Mouse (Mus musculus): ENCODE data around the gene Shcbp1l.
"Not testable (repeated sequence)": the region's sequence is repeated elsewhere in the genome, so short reads cannot be mapped to it uniquely, and the experiment has no call there.

GRCm38 (mm10) chr1:153407641-153408040 is 17.3 kb upstream of the Shcbp1l start:
- not testable (repeated sequence) for TF ChIP-seq CTCF (conservative IDR thresholded peaks at IDR 0.05 in 1 of 2, IDR thresholded peaks at IDR 0.05 in 1 of 2; ENCODE audit: low read depth in 2 of 2, low read length in 2 of 2); GABPA (IDR thresholded peaks at IDR 0.05; ENCODE audit: insufficient replicate concordance, low read depth, low read length); CHD2 (IDR thresholded peaks at IDR 0.05; ENCODE audit: low read length)
